Mouse (Mus musculus): ENCODE measurements around the gene Abi3bp.

- TF ChIP-seq MAFK (IDR thresholded peaks at IDR 0.05; ENCODE audit: borderline replicate concordance, low read depth, low read length) (no peak), UBTF (IDR thresholded peaks at IDR 0.05; ENCODE audit: borderline replicate concordance, insufficient read depth, low read depth, low read length) (no peak), POLR2A (IDR thresholded peaks at IDR 0.05; ENCODE audit: control insufficient read depth in 1 of 2, insufficient read depth in 1 of 2, low read depth in 1 of 2, low read length in 2 of 2, poor library complexity in 1 of 2) (no peak), EP300 (IDR thresholded peaks at IDR 0.05; ENCODE audit: low read depth in 1 of 2, low read length in 2 of 2) (no peak), CTCF (IDR thresholded peaks at IDR 0.05 in 2 of 3, conservative IDR thresholded peaks at IDR 0.05 in 1 of 3; ENCODE audit: control insufficient read depth in 1 of 3, insufficient read depth in 1 of 3, low read depth in 2 of 3, low read length in 3 of 3, poor library complexity in 1 of 3, severe bottlenecking in 1 of 3) (no peak), ZMIZ1 (IDR thresholded peaks at IDR 0.05; ENCODE audit: low read depth, low read length) (no peak), MEF2A (IDR thresholded peaks at IDR 0.05; ENCODE audit: extremely low read depth, insufficient replicate concordance, low read depth, low read length, poor library complexity, severe bottlenecking) (no peak), POLR2AphosphoS5 (IDR thresholded peaks at IDR 0.05; ENCODE audit: borderline replicate concordance, low read depth, low read length) (no peak)
Observed at GRCm38 (mm10) chr16:56610572-56610971, 132.9 kb downstream of the Abi3bp start.
